Mouse (Mus musculus): ENCODE results near the gene Krt73. TPM values are rescaled to one million over a fixed set of nuclear protein-coding genes. Genes with fewer than 3 reads are reported as not detected.

Gene Krt73
- total RNA-seq (2015) (not detected in 2 replicates), total RNA-seq (2017) (not detected in 2 replicates)

GRCm38 (mm10) chr15:101802296-101802835 is at the start of gene Krt73:
TSS of gene Krt73 (minus strand) at chr15:101802346.
- ATAC-seq (ENCODE audit: poor library complexity, severe bottlenecking): no peak

GRCm38 (mm10) chr15:101850694-101851093 is 48.5 kb upstream of the Krt73 start, which contains the start of gene Krt1:
TSS of gene Krt1 (minus strand) at chr15:101850794.
- ATAC-seq (ENCODE audit: poor library complexity, severe bottlenecking): no peak

- ATAC-seq (ENCODE audit: poor library complexity, severe bottlenecking): 0 out of 2 replicates have a peak, but pooled peaks have one; percentile 10
Observed at GRCm38 (mm10) chr15:101845971-101846403, 43.8 kb upstream of the Krt73 start.

- no peak for ATAC-seq (ENCODE audit: poor library complexity, severe bottlenecking)
Observed at GRCm38 (mm10) chr15:101843192-101843591, 41.0 kb upstream of the Krt73 start.

GRCm38 (mm10) chr15:101834784-101835328 is 32.7 kb upstream of the Krt73 start:
- no peak for ATAC-seq (ENCODE audit: poor library complexity, severe bottlenecking)

GRCm38 (mm10) chr15:101833131-101833530 is 31.0 kb upstream of the Krt73 start:
- ATAC-seq (ENCODE audit: poor library complexity, severe bottlenecking): no peak

- ATAC-seq (ENCODE audit: poor library complexity, severe bottlenecking): no peak
Observed at GRCm38 (mm10) chr15:101829441-101829840, 27.3 kb upstream of the Krt73 start.

- no peak for ATAC-seq (ENCODE audit: poor library complexity, severe bottlenecking)
Observed at GRCm38 (mm10) chr15:101821786-101822185, 19.6 kb upstream of the Krt73 start.

- ATAC-seq (ENCODE audit: poor library complexity, severe bottlenecking): no peak
Observed at GRCm38 (mm10) chr15:101817875-101818274, 15.7 kb upstream of the Krt73 start, which contains the start of gene Krt2. TSS of gene Krt2 (minus strand) at chr15:101818169.

GRCm38 (mm10) chr15:101803052-101803822 is 1.1 kb upstream of the Krt73 start:
- ATAC-seq (ENCODE audit: poor library complexity, severe bottlenecking): no peak

- ATAC-seq (ENCODE audit: poor library complexity, severe bottlenecking): no peak
Observed at GRCm38 (mm10) chr15:101790867-101791266, 11.3 kb downstream of the Krt73 start.

- ATAC-seq (ENCODE audit: poor library complexity, severe bottlenecking): no peak
Observed at GRCm38 (mm10) chr15:101786360-101786759, 15.8 kb downstream of the Krt73 start, which contains the start of gene Krt72. TSS of gene Krt72 (minus strand) at chr15:101786460.

GRCm38 (mm10) chr15:101773420-101773819 is 28.7 kb downstream of the Krt73 start:
- ATAC-seq (ENCODE audit: poor library complexity, severe bottlenecking): no peak

GRCm38 (mm10) chr15:101772711-101773081 is 29.4 kb downstream of the Krt73 start:
- ATAC-seq (ENCODE audit: poor library complexity, severe bottlenecking): peak; percentile 82

GRCm38 (mm10) chr15:101772080-101772710 is 30.0 kb downstream of the Krt73 start:
- ATAC-seq (ENCODE audit: poor library complexity, severe bottlenecking): peak; percentile 43; the same call in 1 of the 2 replicates

GRCm38 (mm10) chr15:101770226-101770625 is 31.9 kb downstream of the Krt73 start:
- ATAC-seq (ENCODE audit: poor library complexity, severe bottlenecking): no peak

Other genes with a start within 250 kb of the Krt73 start
- not detected in 2 replicates for gene Krt90, start 239.4 kb downstream of the Krt73 start, total RNA-seq (2015)
- gene Krt90, start 239.4 kb downstream of the Krt73 start, total RNA-seq (2017): not detected in 2 replicates
- not detected in 2 replicates for gene Krt75, start 228.4 kb downstream of the Krt73 start, total RNA-seq (2015)
- gene Krt75, start 228.4 kb downstream of the Krt73 start, total RNA-seq (2017): not detected in 2 replicates
- gene Gm5414, start 174.2 kb downstream of the Krt73 start, total RNA-seq (2015): not detected in 2 replicates
- not detected in 2 replicates for gene Gm5414, start 174.2 kb downstream of the Krt73 start, total RNA-seq (2017)
- gene Gm5478, start 155.0 kb downstream of the Krt73 start, total RNA-seq (2015): not detected in 2 replicates
- gene Gm5478, start 155.0 kb downstream of the Krt73 start, total RNA-seq (2017): not detected in 2 replicates
- gene Krt6b, start 122.1 kb downstream of the Krt73 start, total RNA-seq (2015): not detected in 2 replicates
- not detected in 2 replicates for gene Krt6b, start 122.1 kb downstream of the Krt73 start, total RNA-seq (2017)
- gene Krt6a, start 108.0 kb downstream of the Krt73 start, total RNA-seq (2015): not detected in 2 replicates
- not detected in 2 replicates for gene Krt6a, start 108.0 kb downstream of the Krt73 start, total RNA-seq (2017)
- not detected in 2 replicates for gene Krt5, start 89.4 kb downstream of the Krt73 start, total RNA-seq (2015)
- gene Krt5, start 89.4 kb downstream of the Krt73 start, total RNA-seq (2017): not detected in 2 replicates
- gene Krt71, start 59.2 kb downstream of the Krt73 start, total RNA-seq (2015): not detected in 2 replicates
- not detected in 2 replicates for gene Krt71, start 59.2 kb downstream of the Krt73 start, total RNA-seq (2017)
- not detected in 2 replicates for gene Krt72, start 15.9 kb downstream of the Krt73 start, total RNA-seq (2015)
- not detected in 2 replicates for gene Krt72, start 15.9 kb downstream of the Krt73 start, total RNA-seq (2017)
- gene Krt2, start 15.8 kb upstream of the Krt73 start, total RNA-seq (2015): not detected in 2 replicates
- not detected in 2 replicates for gene Krt2, start 15.8 kb upstream of the Krt73 start, total RNA-seq (2017)
- gene Krt1, start 48.4 kb upstream of the Krt73 start, total RNA-seq (2015): not detected in 2 replicates
- gene Krt1, start 48.4 kb upstream of the Krt73 start, total RNA-seq (2017): not detected in 2 replicates
- gene Krt77, start 67.4 kb upstream of the Krt73 start, total RNA-seq (2015): not detected in 2 replicates
- 0.11 TPM in 1 of 2 replicates, not detected in the other for gene Krt77, start 67.4 kb upstream of the Krt73 start, total RNA-seq (2017)
- gene Krt76, start 90.6 kb upstream of the Krt73 start, total RNA-seq (2015): not detected in 2 replicates
- gene Krt76, start 90.6 kb upstream of the Krt73 start, total RNA-seq (2017): not detected in 2 replicates
- not detected in 2 replicates for gene Krt4, start 122.4 kb upstream of the Krt73 start, total RNA-seq (2015)
- not detected in 2 replicates for gene Krt4, start 122.4 kb upstream of the Krt73 start, total RNA-seq (2017)
- not detected in 2 replicates for gene Krt79, start 138.0 kb upstream of the Krt73 start, total RNA-seq (2015)
- not detected in 2 replicates for gene Krt79, start 138.0 kb upstream of the Krt73 start, total RNA-seq (2017)
- gene Krt78, start 151.9 kb upstream of the Krt73 start, total RNA-seq (2015): not detected in 2 replicates
- not detected in 2 replicates for gene Krt78, start 151.9 kb upstream of the Krt73 start, total RNA-seq (2017)
- not detected in 2 replicates for gene Krt8, start 202.1 kb upstream of the Krt73 start, total RNA-seq (2015)
- gene Krt8, start 202.1 kb upstream of the Krt73 start, total RNA-seq (2017): not detected in 2 replicates
- 0.22 and 0.23 TPM in 2 replicates for gene Krt18, start 225.8 kb upstream of the Krt73 start, total RNA-seq (2015)
- 0.89 and 1.7 TPM in 2 replicates for gene Krt18, start 225.8 kb upstream of the Krt73 start, total RNA-seq (2017)